Mouse (Mus musculus): Measurements from ENCODE around the gene Entpd1. TPM values are rescaled to one million over a fixed set of nuclear protein-coding genes. Genes with fewer than 3 reads are reported as not detected.
A peak's percentile ranks its signal among the peaks of the same experiment; 100 is the strongest.

Entpd1 gene
- total and polyA plus RNA-seq, 3 experiments: not detected

DNA sequence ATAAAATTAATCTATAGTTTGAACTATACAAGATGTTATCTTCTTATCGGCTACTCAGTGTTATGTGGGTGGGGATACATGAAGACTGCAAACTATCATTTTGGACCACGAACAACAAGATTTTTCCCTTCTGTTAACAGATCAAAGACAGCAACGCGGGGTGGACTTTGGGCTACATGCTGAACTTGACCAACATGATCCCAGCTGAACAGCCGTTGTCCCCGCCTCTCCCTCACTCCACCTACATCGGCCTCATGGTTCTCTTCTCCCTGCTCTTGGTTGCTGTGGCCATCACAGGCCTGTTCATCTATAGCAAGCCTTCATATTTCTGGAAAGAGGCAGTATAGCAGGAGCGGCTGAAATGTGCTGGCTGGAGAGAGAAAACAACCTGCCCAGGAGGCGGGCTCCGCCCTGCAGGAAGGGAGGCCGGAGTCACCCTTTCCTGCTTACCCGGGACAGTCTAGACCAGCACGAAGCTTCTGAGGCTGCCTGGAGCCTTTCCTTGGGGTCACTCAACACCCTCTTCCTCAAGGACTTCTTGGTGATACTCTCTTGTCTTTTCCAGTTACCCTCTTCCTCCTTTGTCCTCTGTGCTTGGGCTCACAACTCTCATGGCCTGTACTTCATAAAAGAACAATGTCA, 126.6 kb downstream of the Entpd1 start:
- Histone ChIP-seq H3K4me1 (ENCODE audit: control insufficient read depth in 1 of 2, insufficient read depth in 2 of 2, low read length in 2 of 2) (no peaks in the 10 kb centered on the region), H3K9ac (ENCODE audit: control insufficient read depth, low read depth, low read length, poor library complexity, severe bottlenecking) (no peak overlapping the region), H3K4me3 (ENCODE audit: control insufficient read depth in 1 of 2, insufficient read depth in 1 of 2, low read depth in 2 of 2, low read length in 2 of 2) (no peak overlapping the region), H3K27ac (ENCODE audit: control insufficient read depth, low read depth, low read length) (no peak overlapping the region), H3K79me2 (ENCODE audit: control insufficient read depth, insufficient read depth, low read length, poor library complexity) (no peaks in the 10 kb centered on the region), H3K9me3 (replicated peaks; ENCODE audit: insufficient read depth, low read length) (no peaks in the 10 kb centered on the region), H3K27me3 (ENCODE audit: control insufficient read depth in 1 of 2, insufficient read depth in 2 of 2, low read length in 2 of 2) (peaks cover 5 to 6% of the 10 kb centered on the region in 2 experiments; a peak in 3 of 4 replicates), H3K36me3 (ENCODE audit: control insufficient read depth in 1 of 2, insufficient read depth in 2 of 2, low read length in 2 of 2) (no peaks in the 10 kb centered on the region)
- DNase-seq (ENCODE audit: low read depth, low spot score): no peak
- TF ChIP-seq BHLHE40 (IDR thresholded peaks at IDR 0.05; ENCODE audit: borderline replicate concordance, low read depth, low read length) (no peak), USF1 (IDR thresholded peaks at IDR 0.05; ENCODE audit: low read depth, low read length) (no peak), ZC3H11A (IDR thresholded peaks at IDR 0.05; ENCODE audit: low read depth, low read length) (no peak), GABPA (IDR thresholded peaks at IDR 0.05; ENCODE audit: low read depth, low read length) (no peak), TAL1 (IDR thresholded peaks at IDR 0.05; ENCODE audit: low read length) (no peak)

DNA sequence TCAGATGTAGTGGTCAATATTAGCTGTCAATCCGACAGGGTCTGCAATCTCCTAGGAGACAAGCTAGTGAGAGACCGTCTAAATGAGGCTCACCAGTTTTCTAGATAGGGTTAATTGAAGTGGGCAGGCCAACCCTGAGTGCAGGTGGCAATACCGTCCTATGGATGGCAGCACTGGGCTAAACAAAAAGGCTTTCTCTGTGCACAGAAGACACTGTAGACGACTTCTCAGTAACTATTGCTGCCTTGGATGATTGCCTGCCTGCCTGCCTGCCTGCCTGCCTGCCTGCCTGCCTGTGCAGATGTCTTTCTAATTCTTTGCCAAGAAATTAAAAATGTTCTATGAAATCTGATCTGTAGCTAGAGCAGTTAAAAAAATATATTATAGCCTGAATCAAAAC, 134.4 kb downstream of the Entpd1 start:
- peaks cover 3 to 4% of the 10 kb centered on the region in 2 experiments; a peak in 1 of 4 replicates for H3K27me3 ChIP-seq (ENCODE audit: control insufficient read depth in 1 of 2, insufficient read depth in 2 of 2, low read length in 2 of 2)
- H3K36me3 ChIP-seq (ENCODE audit: control insufficient read depth in 1 of 2, insufficient read depth in 2 of 2, low read length in 2 of 2): no peaks in the 10 kb centered on the region
- no peak for TF ChIP-seq KAT2A (conservative IDR thresholded peaks at IDR 0.05; ENCODE audit: low read depth, low read length)
- peak; percentile 34 for TF ChIP-seq RAD21 (IDR thresholded peaks at IDR 0.05; ENCODE audit: low read depth, low read length)
- peak; percentile 27 for TF ChIP-seq SMC3 (IDR thresholded peaks at IDR 0.05; ENCODE audit: low read depth, low read length)
- peak in 2 of 3 experiments; percentile 41 to 43; a peak in 5 of 6 replicates for TF ChIP-seq CTCF (IDR thresholded peaks at IDR 0.05 in 2 of 3, conservative IDR thresholded peaks at IDR 0.05 in 1 of 3; ENCODE audit: control insufficient read depth in 1 of 3, insufficient read depth in 1 of 3, low read depth in 2 of 3, low read length in 3 of 3, poor library complexity in 1 of 3, severe bottlenecking in 1 of 3)
- no peaks in the 10 kb centered on the region for H3K4me1 ChIP-seq (ENCODE audit: control insufficient read depth in 1 of 2, insufficient read depth in 2 of 2, low read length in 2 of 2)
- DNase-seq (ENCODE audit: low read depth, low spot score): peak; percentile 33
- H3K4me3 ChIP-seq (ENCODE audit: control insufficient read depth in 1 of 2, insufficient read depth in 1 of 2, low read depth in 2 of 2, low read length in 2 of 2): no peak overlapping the region
- no peak overlapping the region for H3K9ac ChIP-seq (ENCODE audit: control insufficient read depth, low read depth, low read length, poor library complexity, severe bottlenecking)
- H3K79me2 ChIP-seq (ENCODE audit: control insufficient read depth, insufficient read depth, low read length, poor library complexity): no peaks in the 10 kb centered on the region
- H3K9me3 ChIP-seq (replicated peaks; ENCODE audit: insufficient read depth, low read length): no peaks in the 10 kb centered on the region
- no peak overlapping the region for H3K27ac ChIP-seq (ENCODE audit: control insufficient read depth, low read depth, low read length)

GRCm38 (mm10) chr19:40748559-40748958, 136.4 kb downstream of the Entpd1 start, which contains the start of gene Cc2d2b:
Gene Cc2d2b, plus strand, starts transcription at chr19:40748753.
- Histone ChIP-seq H3K4me1 (ENCODE audit: control insufficient read depth in 1 of 2, insufficient read depth in 2 of 2, low read length in 2 of 2) (no peaks in the 10 kb centered on the region), H3K27ac (ENCODE audit: control insufficient read depth, low read depth, low read length) (no peak within 1 kb of the TSS), H3K4me3 (ENCODE audit: control insufficient read depth in 1 of 2, insufficient read depth in 1 of 2, low read depth in 2 of 2, low read length in 2 of 2) (no peak within 1 kb of the TSS), H3K79me2 (ENCODE audit: control insufficient read depth, insufficient read depth, low read length, poor library complexity) (no peaks in the 10 kb centered on the region), H3K36me3 (ENCODE audit: control insufficient read depth in 1 of 2, insufficient read depth in 2 of 2, low read length in 2 of 2) (no peaks in the 10 kb centered on the region), H3K9ac (ENCODE audit: control insufficient read depth, low read depth, low read length, poor library complexity, severe bottlenecking) (no peak within 1 kb of the TSS), H3K9me3 (replicated peaks; ENCODE audit: insufficient read depth, low read length) (no peaks in the 10 kb centered on the region), H3K27me3 (ENCODE audit: control insufficient read depth in 1 of 2, insufficient read depth in 2 of 2, low read length in 2 of 2) (peaks cover 0 to 3% of the 10 kb centered on the region in 2 experiments; a peak in 1 of 4 replicates)
- DNase-seq (ENCODE audit: low read depth, low spot score): no peak
- TF ChIP-seq SMC3 (IDR thresholded peaks at IDR 0.05; ENCODE audit: low read depth, low read length): no peak
- no peak for TF ChIP-seq RCOR1 (IDR thresholded peaks at IDR 0.05; ENCODE audit: low read depth, low read length)
- TF ChIP-seq USF1 (IDR thresholded peaks at IDR 0.05; ENCODE audit: low read depth, low read length): no peak
